Mouse (Mus musculus) hematopoietic stem cell, adult 5-6 weeks (primary cell): ENCODE data around the gene Zfp273. TPM values are rescaled to one million over a fixed set of nuclear protein-coding genes. Genes with fewer than 3 reads are reported as not detected.
"Not testable (repeated sequence)": the region's sequence is repeated elsewhere in the genome, so short reads cannot be mapped to it uniquely, and the experiment has no call there.

Experiments
- ATAC-seq, 2 experiments: fragments of 125-278 bp in 1 of 2; replicated peaks in 1 of 2; 2 replicates each; pipeline ENCODE4 v1.8.0; 2016 to 2017; ENCODE audit warnings: inconsistent platforms in 2 of 2, mild to moderate bottlenecking in 2 of 2, moderate number of reproducible peaks in 2 of 2, low read depth in 1 of 2, moderate TSS enrichment in 1 of 2; ENCODE audit not compliant: low FRiP score in 2 of 2, poor library complexity in 2 of 2, severe bottlenecking in 2 of 2, insufficient read depth in 1 of 2, low TSS enrichment in 1 of 2
- total RNA-seq: library from RNA; stranded (forward); fragments of 172-1452, 232-1000 nt; gene quantifications from 2 replicates; pipeline ENCODE4 v1.2.3, GENCODE M21; 2017

Zfp273 gene
- total RNA-seq, 1 experiment from 2014 or later = 9.3 TPM

GRCm38 (mm10) chr13:67857317-67857716 lies 43.8 kb downstream of the Zfp273 start:
- no peak for ATAC-seq

- ATAC-seq = no peak
Observed at GRCm38 (mm10) chr13:67862508-67862907, 49.0 kb downstream of the Zfp273 start.

- no peak for ATAC-seq
Observed at GRCm38 (mm10) chr13:67863026-67863425, 49.5 kb downstream of the Zfp273 start, which contains the start of gene BC048507. Gene BC048507 (plus strand): TSS chr13:67863326.

GRCm38 (mm10) chr13:67864764-67865350 lies 51.3 kb downstream of the Zfp273 start:
- ATAC-seq = no peak

- ATAC-seq = no peak
Observed at GRCm38 (mm10) chr13:67867899-67868298, 54.4 kb downstream of the Zfp273 start.

- ATAC-seq = not testable (repeated sequence)
Observed at GRCm38 (mm10) chr13:67876049-67876698, 62.6 kb downstream of the Zfp273 start.

Other genes with a start within 250 kb of the Zfp273 start
- gene Zfp729b, start 204.0 kb upstream of the Zfp273 start, total RNA-seq = 23.4 and 31.7 TPM in 2 replicates
- gene Gm49345, start 176.0 kb upstream of the Zfp273 start, total RNA-seq = not detected in 2 replicates
- gene Zfp729a, start 175.9 kb upstream of the Zfp273 start, total RNA-seq = 17.4 and 21.3 TPM in 2 replicates
- gene Zfp738, start 126.7 kb upstream of the Zfp273 start, total RNA-seq = 32.5 and 35.5 TPM in 2 replicates
- 23.2 and 29.6 TPM in 2 replicates for gene Zfp65, start 84.6 kb upstream of the Zfp273 start, total RNA-seq
- 8.0 and 13.4 TPM in 2 replicates for gene Zfp85, start 58.5 kb upstream of the Zfp273 start, total RNA-seq
- gene Zfp493, start 34.0 kb upstream of the Zfp273 start, total RNA-seq = 3.4 and 5.8 TPM in 2 replicates
- gene Gm10037, start 17.4 kb downstream of the Zfp273 start, total RNA-seq = 4.0 TPM in 1 of 2 replicates, not detected in the other
- not detected in 2 replicates for gene BC048507, start 49.6 kb downstream of the Zfp273 start, total RNA-seq